Mouse (Mus musculus): ENCODE results near the gene Hoxb1. TPM values are rescaled to one million over a fixed set of nuclear protein-coding genes. Genes with fewer than 3 reads are reported as not detected.
A peak's percentile ranks its signal among the peaks of the same experiment; 100 is the strongest.

Hoxb1 gene
- polyA plus RNA-seq, 1 experiment from 2014 or later = not detected

DNA sequence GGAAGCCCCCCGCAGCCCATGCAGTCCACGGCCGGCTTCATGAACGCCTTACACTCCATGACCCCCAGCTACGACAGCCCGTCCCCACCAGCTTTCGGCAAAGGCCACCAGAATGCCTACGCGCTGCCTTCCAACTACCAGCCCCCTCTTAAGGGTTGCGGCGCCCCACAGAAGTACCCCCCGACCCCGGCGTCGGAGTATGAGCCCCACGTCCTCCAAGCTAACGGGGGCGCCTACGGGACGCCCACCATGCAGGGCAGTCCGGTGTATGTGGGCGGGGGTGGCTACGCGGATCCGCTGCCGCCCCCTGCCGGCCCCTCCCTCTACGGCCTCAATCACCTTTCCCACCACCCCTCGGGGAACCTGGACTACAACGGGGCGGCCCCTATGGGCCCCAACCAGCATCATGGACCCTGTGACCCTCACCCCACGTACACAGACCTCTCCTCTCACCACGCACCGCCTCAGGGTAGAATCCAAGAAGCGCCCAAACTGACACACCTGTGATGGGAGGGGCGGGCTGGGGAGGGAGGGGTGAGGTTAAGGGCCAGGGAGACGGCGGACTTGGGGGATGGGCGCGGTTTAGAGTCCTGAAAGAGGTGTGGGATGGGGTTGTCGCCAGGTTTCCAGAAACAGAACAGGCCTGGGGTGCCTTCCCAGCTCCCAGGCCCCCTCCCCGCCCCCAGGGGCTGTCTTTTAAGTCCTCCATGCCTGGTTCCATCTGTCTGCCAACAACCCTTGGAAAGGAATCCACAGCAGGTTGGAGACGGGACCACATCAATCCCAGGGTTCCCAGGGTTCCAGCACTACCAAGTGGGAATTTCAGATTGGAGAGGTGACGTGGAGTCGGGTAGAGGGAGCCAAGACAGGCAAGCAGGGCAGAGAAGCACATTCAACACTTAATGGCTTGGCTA, 19.4 kb upstream of the Hoxb1 start:
- WGBS = 6% methylated on average over 45 of the region's 45 CpGs
- H3K9me3 ChIP-seq = no peaks in the 10 kb centered on the region
- no peaks in the 10 kb centered on the region for H3K36me3 ChIP-seq
- H3K9ac ChIP-seq = no peak overlapping the region
- ATAC-seq (ENCODE audit: insufficient number of reproducible peaks, low FRiP score, low TSS enrichment, low read depth) = no peak
- peak overlapping the region; percentile 29 for H3K4me3 ChIP-seq
- peaks cover 92% of the 10 kb centered on the region for H3K27me3 ChIP-seq
- H3K4me2 ChIP-seq = peak overlapping the region; percentile 40
- no peak overlapping the region for H3K27ac ChIP-seq
- peaks cover 26% of the 10 kb centered on the region for H3K4me1 ChIP-seq

DNA sequence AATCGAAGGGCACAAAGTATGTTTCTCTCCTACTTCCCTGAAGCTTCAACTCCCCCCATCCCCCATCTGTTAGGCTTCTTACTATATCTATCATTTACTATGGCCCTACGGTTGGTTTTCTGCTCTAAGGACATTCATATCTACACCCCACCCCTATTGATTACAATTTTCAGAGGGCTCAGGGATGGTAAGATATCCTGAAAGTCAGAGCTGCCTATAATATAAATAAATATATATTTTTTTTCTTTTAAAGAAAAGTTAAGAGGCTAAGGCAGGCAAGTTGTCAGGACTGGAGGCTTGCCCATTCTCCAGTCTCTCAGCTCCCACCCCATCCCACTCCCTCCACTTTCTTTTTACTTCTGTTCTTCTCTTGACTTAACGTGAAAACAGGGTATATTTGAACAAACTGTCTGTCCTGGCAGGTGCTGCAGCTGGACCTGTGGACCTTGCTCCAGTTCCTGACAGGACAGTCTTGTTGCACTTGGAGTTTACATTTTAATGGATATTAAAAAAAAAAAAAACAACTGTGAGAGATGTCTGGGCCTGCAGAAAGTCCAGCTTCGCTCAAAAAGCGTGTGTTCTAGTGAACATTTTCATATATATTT, 18.5 kb upstream of the Hoxb1 start:
- no peak for ATAC-seq (ENCODE audit: insufficient number of reproducible peaks, low FRiP score, low TSS enrichment, low read depth)
- H3K27ac ChIP-seq = no peak overlapping the region
- no peak overlapping the region for H3K4me3 ChIP-seq

DNA sequence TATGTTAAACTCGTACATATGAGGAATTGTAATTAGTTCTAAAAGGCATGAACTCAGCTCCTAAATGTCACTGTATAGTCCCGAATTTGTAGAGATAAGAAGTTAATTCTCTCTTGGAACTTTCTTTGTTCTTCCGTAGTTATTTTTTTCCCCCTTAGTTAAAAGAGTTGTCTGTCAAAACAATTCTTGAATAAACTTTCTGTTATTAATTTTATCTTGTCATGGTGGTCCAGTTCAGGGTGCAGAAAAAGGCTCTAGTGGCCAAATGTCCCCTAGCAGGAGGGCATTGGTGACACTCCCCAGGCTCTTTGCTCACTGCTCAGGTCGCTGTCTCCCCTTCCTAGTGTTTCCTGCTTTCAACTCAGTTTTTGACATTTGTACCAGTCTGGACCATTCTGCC, 17.8 kb upstream of the Hoxb1 start:
- H3K4me2 ChIP-seq = no peak overlapping the region
- no peaks in the 10 kb centered on the region for H3K36me3 ChIP-seq
- ATAC-seq (ENCODE audit: insufficient number of reproducible peaks, low FRiP score, low TSS enrichment, low read depth) = no peak
- H3K9me3 ChIP-seq = no peaks in the 10 kb centered on the region
- H3K4me1 ChIP-seq = peaks cover 20% of the 10 kb centered on the region
- 31% methylated on average over 4 of the region's 4 CpGs for WGBS
- no peak overlapping the region for H3K27ac ChIP-seq
- no peak overlapping the region for H3K9ac ChIP-seq
- peaks cover 92% of the 10 kb centered on the region for H3K27me3 ChIP-seq
- H3K4me3 ChIP-seq = no peak overlapping the region

More for the DNA sequence above, 18.5 kb upstream of the Hoxb1 start:
- Histone ChIP-seq H3K27me3 (peaks cover 94% of the 10 kb centered on the region), H3K36me3 (no peaks in the 10 kb centered on the region), H3K4me1 (peaks cover 19% of the 10 kb centered on the region), H3K4me2 (no peak overlapping the region), H3K9ac (no peak overlapping the region), H3K9me3 (no peaks in the 10 kb centered on the region)
- 48% methylated on average over 5 of the region's 5 CpGs for WGBS

DNA sequence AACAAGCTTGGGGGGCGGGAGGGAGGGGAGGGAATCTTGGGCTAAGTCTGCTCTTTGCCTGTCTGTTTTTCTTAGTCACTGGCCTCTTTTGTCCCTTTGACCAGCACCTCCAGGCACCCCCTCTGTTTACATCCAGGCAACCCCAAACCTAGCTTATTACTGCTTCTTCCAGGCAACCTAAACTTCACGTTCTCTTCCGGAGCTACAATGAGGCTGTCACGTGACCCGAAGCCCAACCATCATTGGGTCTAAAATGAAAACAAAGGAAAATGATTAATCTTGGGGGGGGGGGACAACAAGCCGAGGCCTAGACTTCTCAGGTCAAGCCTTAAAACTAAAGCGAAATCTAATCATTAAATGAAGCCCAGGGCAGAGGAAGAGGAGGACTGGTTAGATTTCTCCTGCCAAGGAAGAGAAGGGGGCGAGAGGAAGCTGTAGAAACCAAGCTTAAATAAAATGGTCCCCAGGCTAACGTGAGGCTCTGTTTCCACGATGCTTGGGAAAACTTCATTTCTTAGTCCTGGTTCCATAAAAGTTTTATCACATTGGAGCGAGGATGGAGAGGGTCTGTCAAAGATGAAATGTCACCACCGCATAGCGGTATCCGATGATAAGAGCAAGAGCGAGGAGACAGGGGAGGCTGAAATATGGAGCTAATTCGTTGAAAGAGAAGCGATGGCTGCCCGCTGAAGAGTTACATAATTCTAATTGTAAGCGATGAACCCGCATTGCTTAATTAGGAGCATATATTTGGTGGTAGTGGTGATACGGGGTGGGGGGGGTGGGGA, 17.2 kb upstream of the Hoxb1 start:
- no peak overlapping the region for H3K27ac ChIP-seq
- no peaks in the 10 kb centered on the region for H3K36me3 ChIP-seq
- H3K27me3 ChIP-seq = peaks cover 92% of the 10 kb centered on the region
- no peak overlapping the region for H3K9ac ChIP-seq
- no peak overlapping the region for H3K4me3 ChIP-seq
- 18% methylated on average over 21 of the region's 21 CpGs for WGBS
- ATAC-seq (ENCODE audit: insufficient number of reproducible peaks, low FRiP score, low TSS enrichment, low read depth) = no peak
- peaks cover 26% of the 10 kb centered on the region for H3K4me1 ChIP-seq
- no peak overlapping the region for H3K4me2 ChIP-seq
- H3K9me3 ChIP-seq = no peaks in the 10 kb centered on the region

DNA sequence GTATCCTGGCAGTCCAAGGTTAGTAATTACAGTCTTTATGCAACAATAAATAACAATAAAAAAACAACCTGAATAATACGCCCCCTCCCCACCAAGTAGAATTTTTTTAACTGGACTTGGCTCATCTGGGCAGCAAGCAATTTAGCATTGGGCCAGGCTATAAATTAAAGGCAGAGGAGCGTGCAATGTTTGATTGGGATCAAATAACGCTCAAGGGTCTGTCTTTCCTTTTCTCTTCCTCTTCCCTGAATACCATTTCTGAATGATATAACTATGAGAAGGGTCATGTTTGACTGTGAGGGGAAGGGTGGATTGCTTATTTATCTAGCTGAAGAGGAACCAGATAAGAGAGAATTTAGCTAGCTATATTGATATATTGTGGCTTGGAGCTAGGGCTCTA, 16.6 kb upstream of the Hoxb1 start:
- Histone ChIP-seq H3K36me3 (no peaks in the 10 kb centered on the region), H3K4me3 (no peak overlapping the region), H3K9ac (no peak overlapping the region), H3K4me2 (no peak overlapping the region), H3K27me3 (peaks cover 89% of the 10 kb centered on the region), H3K9me3 (no peaks in the 10 kb centered on the region), H3K27ac (no peak overlapping the region), H3K4me1 (peaks cover 27% of the 10 kb centered on the region)
- 18% methylated on average over 3 of the region's 3 CpGs for WGBS
- no peak for ATAC-seq (ENCODE audit: insufficient number of reproducible peaks, low FRiP score, low TSS enrichment, low read depth)

DNA sequence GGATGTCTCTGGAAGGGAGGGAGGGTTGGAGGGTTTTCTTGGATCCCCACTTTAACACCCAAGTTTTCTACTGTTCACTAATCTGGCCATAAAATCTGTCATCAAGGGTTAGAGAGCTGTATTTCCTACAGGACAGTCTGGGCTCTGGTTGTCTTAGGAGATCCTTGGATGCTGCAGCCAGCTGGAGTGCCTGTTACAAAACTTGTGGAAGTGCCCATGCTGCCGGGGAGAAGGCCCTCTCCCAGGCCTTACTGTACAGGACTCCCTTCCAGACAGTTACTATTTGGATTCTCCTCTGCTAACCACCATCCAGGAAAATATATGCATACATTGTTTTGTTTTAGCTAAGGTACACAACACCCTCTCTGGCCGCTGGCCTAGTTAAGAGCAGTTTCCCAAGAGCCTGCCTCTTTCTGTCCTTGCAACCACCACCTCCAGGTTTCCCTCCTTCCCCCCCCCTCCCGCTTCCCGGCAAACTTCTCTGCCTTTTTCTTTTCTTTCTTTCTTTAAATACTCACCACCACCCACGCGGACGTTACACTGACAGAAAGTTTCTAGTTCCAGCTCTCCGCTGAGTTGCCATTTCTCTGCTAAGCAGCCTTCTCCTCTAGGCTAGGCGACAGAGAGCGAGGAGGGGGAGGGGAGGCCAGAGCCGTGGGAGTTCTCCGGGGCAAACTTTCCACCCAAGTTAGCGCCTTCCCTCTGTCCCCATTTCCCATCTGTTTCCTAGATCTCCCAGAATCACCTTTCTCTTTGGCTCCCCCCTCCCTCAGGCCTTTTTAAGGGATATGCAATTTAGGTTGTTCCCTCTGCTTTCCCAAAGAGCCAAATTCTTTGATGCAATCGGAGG, 15.8 kb upstream of the Hoxb1 start:
- no peak overlapping the region for H3K4me2 ChIP-seq
- H3K27me3 ChIP-seq = peaks cover 89% of the 10 kb centered on the region
- no peak overlapping the region for H3K9ac ChIP-seq
- H3K4me3 ChIP-seq = no peak overlapping the region
- 20% methylated on average over 14 of the region's 14 CpGs for WGBS
- no peak overlapping the region for H3K27ac ChIP-seq
- no peaks in the 10 kb centered on the region for H3K9me3 ChIP-seq
- no peak for ATAC-seq (ENCODE audit: insufficient number of reproducible peaks, low FRiP score, low TSS enrichment, low read depth)
- peaks cover 25% of the 10 kb centered on the region for H3K4me1 ChIP-seq
- H3K36me3 ChIP-seq = no peaks in the 10 kb centered on the region

DNA sequence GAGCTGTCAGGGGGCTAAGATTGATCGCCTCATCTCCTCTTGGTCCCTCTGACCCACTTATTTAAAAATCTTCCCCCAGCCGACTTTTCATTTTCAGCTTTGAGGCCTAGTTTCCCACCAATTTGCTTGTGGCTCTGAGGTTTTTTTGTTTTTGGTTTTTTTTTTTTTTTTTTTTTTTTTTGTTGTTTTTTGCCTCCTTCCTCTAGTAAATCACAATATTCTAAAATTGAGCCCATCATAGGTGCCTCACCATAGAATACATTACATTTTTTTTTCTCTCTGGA, 15.3 kb upstream of the Hoxb1 start, which contains the start of gene Hoxb2:
TSS of gene Hoxb2 (plus strand) at position 185 of the 284 bp plus-strand sequence.
- peaks cover 88% of the 10 kb centered on the region for H3K27me3 ChIP-seq
- H3K4me3 ChIP-seq = no peak within 1 kb of the TSS
- no peak within 1 kb of the TSS for H3K9ac ChIP-seq
- WGBS = 20% methylated on average over 2 of the region's 2 CpGs
- no peaks in the 10 kb centered on the region for H3K9me3 ChIP-seq
- no peak for ATAC-seq (ENCODE audit: insufficient number of reproducible peaks, low FRiP score, low TSS enrichment, low read depth)
- no peak within 1 kb of the TSS for H3K27ac ChIP-seq
- H3K4me2 ChIP-seq = no peak within 1 kb of the TSS
- no peaks in the 10 kb centered on the region for H3K36me3 ChIP-seq
- peaks cover 28% of the 10 kb centered on the region for H3K4me1 ChIP-seq

DNA sequence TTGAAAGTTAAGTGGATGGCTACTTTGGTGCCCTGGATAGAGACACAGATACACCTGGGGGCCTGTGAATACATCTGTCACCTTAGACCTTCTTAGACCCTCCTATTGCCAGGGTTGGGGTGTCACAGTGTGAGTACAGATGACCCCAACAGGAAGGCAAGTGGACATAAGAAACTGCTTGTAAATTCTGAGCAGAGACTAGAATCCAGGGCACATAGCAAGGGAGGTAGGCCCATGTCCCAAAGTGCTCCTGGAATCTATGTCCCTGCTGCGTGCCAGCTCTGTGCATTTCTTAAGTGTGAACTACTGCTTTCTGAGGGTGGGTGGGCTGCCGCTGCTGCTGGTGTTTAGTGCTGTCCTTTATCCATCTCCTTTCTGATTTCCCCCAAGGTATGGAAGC, 14.8 kb upstream of the Hoxb1 start:
- Histone ChIP-seq H3K4me2 (no peak overlapping the region), H3K27me3 (peaks cover 86% of the 10 kb centered on the region)

DNA sequence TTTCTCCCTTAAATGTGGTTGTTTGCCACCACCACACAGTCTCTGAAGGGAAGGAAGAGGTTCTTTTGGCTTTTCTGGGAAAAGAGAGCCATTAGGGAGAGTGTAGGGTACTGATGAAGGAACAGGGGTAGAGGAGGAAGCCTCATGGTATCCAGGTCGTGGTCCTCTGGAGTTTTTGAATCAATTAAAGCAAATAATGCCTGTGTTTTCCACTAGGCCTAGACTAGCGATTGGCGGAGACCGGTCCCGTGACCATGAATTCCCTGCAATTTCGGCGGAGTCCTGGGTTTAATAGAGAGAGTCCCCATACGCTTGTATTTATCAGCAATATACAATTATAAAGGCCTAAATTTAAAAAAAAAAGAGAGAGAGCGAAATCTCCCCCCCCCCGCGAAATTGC, 14.2 kb upstream of the Hoxb1 start:
- Histone ChIP-seq H3K4me2 (peak overlapping the region; percentile 45; the same call in 1 of the 2 replicates), H3K36me3 (no peaks in the 10 kb centered on the region), H3K4me3 (peak overlapping the region; percentile 38; the same call in 1 of the 2 replicates), H3K9ac (no peak overlapping the region), H3K4me1 (peaks cover 18% of the 10 kb centered on the region), H3K9me3 (no peaks in the 10 kb centered on the region), H3K27me3 (peaks cover 86% of the 10 kb centered on the region), H3K27ac (0 out of 2 replicates have a peak overlapping the region, but pooled peaks have one; percentile 22)
- no peak for ATAC-seq (ENCODE audit: insufficient number of reproducible peaks, low FRiP score, low TSS enrichment, low read depth)
- WGBS = 11% methylated on average over 11 of the region's 11 CpGs

More for the DNA sequence above, 14.8 kb upstream of the Hoxb1 start:
- no peak for ATAC-seq (ENCODE audit: insufficient number of reproducible peaks, low FRiP score, low TSS enrichment, low read depth)
- WGBS = 58% methylated on average over 2 of the region's 2 CpGs
- Histone ChIP-seq H3K27ac (no peak overlapping the region), H3K36me3 (no peaks in the 10 kb centered on the region), H3K9me3 (no peaks in the 10 kb centered on the region), H3K4me3 (no peak overlapping the region), H3K9ac (no peak overlapping the region), H3K4me1 (peaks cover 23% of the 10 kb centered on the region)

DNA sequence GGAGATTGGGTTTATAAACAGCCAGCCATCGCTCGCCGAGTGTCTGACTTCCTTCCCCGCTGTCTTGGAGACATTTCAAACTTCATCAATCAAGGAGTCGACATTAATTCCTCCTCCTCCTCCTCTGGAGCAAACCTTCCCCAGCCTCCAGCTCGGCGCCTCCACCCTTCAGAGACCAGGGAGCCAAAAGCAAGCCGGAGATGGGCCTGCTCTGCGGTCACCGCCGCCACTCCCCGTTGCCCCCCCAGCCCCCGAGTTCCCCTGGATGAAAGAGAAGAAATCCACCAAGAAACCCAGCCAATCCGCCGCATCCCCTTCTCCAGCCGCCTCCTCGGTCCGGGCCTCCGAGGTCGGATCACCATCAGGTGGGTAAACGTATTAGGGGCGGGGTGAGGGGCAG, 13.7 kb upstream of the Hoxb1 start:
- no peaks in the 10 kb centered on the region for H3K9me3 ChIP-seq
- peaks cover 85% of the 10 kb centered on the region for H3K27me3 ChIP-seq
- H3K9ac ChIP-seq = no peak overlapping the region
- no peak for ATAC-seq (ENCODE audit: insufficient number of reproducible peaks, low FRiP score, low TSS enrichment, low read depth)
- H3K4me1 ChIP-seq = peaks cover 17% of the 10 kb centered on the region
- no peaks in the 10 kb centered on the region for H3K36me3 ChIP-seq
- peak overlapping the region; percentile 38 for H3K4me3 ChIP-seq
- peak overlapping the region; percentile 45; the same call in 1 of the 2 replicates for H3K4me2 ChIP-seq
- peak overlapping the region; percentile 27; the same call in 1 of the 2 replicates for H3K27ac ChIP-seq
- 2% methylated on average over 22 of the region's 22 CpGs for WGBS
